Mouse (Mus musculus): Measurements from ENCODE around the gene 1700017B05Rik. TPM values are rescaled to one million over a fixed set of nuclear protein-coding genes. Genes with fewer than 3 reads are reported as not detected.
"Not testable (repeated sequence)": the region's sequence is repeated elsewhere in the genome, so short reads cannot be mapped to it uniquely, and the experiment has no call there.

Gene 1700017B05Rik
- polyA plus RNA-seq, 1 experiment from 2014 or later = 4.9 TPM

DNA sequence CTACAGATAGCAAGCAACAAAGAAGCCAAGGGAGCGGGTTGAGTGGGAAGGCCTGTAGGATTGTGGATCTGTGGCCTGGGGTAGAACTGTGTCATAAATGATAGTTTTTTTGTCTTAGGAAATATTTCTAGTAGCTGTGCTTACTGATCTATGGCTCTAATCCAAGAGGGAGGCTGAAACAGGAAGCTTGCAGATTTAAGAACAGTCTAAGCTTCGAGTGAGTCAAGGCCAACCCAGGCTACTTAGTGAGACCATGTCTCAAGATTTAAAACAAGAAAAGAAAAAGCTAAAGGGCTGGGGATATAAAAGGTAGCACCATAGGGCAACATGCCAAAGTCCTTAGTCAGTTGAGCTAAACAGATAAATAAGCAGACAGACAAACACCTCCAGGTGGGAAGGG is 24.2 kb downstream of the 1700017B05Rik start:
- H3K27ac ChIP-seq (replicated peaks) = no peak overlapping the region
- no peak overlapping the region for H3K4me3 ChIP-seq
- H3K4me1 ChIP-seq (replicated peaks) = no peaks in the 10 kb centered on the region
- ATAC-seq (ENCODE audit: low FRiP score, low read depth) = no peak
- no peaks in the 10 kb centered on the region for H3K9me3 ChIP-seq
- H3K36me3 ChIP-seq = no peaks in the 10 kb centered on the region
- H3K27me3 ChIP-seq = no peaks in the 10 kb centered on the region
- H3K4me2 ChIP-seq = no peak overlapping the region
- no peak overlapping the region for H3K9ac ChIP-seq
- 92% methylated on average over 2 of the region's 2 CpGs for WGBS

DNA sequence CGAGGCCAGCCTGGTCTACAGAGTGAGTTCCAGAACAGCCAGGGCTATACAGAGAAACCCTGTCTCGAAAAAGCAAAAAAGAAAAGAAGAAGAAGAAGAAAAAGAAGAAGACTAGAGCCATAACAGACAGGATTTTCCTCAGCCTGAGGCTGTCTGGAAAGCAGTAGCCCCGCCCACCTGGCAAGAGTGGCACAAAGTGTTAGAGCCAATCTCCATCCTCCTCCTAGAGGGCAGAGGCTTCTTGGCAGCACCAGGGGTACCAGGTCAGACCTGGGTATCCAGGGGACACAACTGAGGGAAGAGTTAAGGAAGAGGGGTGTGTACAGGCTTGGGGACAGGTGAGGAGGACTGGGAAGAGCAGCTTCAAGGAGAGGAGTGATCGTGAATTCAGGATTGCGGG is 24.7 kb downstream of the 1700017B05Rik start:
- no peak overlapping the region for H3K27ac ChIP-seq (replicated peaks)
- 79% methylated on average over 5 of the region's 5 CpGs for WGBS

DNA sequence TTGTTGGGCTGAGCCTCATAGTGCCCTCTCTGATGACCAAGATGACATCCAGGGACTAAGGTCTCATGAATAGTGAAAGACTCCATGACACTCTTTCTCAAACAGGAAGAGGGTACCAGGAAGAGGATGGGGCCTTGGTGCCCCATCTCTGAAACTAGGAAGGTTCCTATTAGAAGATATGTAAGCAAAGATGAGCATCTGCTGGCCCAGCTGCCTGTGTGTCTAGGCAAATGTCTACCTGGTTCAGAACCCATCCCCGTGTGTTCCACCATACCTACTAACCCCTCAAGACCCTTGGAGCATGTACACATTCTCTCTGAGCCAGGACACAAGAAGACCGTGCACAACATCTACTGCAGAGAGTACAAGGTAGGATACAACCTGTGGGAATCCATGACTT is 26.2 kb downstream of the 1700017B05Rik start, which contains the start of gene Trcg1:
Gene Trcg1 (plus strand): TSS at position 301 of the 400 bp plus-strand sequence.
- ATAC-seq (ENCODE audit: low FRiP score, low read depth) = no peak
- Histone ChIP-seq H3K36me3 (no peaks in the 10 kb centered on the region), H3K4me2 (no peak within 1 kb of the TSS), H3K4me3 (no peak within 1 kb of the TSS), H3K9me3 (no peaks in the 10 kb centered on the region), H3K27me3 (no peaks in the 10 kb centered on the region), H3K27ac (replicated peaks) (no peak within 1 kb of the TSS), H3K4me1 (replicated peaks) (no peaks in the 10 kb centered on the region), H3K9ac (no peak within 1 kb of the TSS)
- WGBS = 84% methylated on average over 2 of the region's 2 CpGs

More for the DNA sequence above, 24.7 kb downstream of the 1700017B05Rik start:
- H3K4me2 ChIP-seq = no peak overlapping the region
- H3K36me3 ChIP-seq = no peaks in the 10 kb centered on the region
- no peak overlapping the region for H3K4me3 ChIP-seq
- H3K27me3 ChIP-seq = no peaks in the 10 kb centered on the region
- no peaks in the 10 kb centered on the region for H3K9me3 ChIP-seq
- no peak for ATAC-seq (ENCODE audit: low FRiP score, low read depth)
- H3K9ac ChIP-seq = no peak overlapping the region
- no peaks in the 10 kb centered on the region for H3K4me1 ChIP-seq (replicated peaks)

DNA sequence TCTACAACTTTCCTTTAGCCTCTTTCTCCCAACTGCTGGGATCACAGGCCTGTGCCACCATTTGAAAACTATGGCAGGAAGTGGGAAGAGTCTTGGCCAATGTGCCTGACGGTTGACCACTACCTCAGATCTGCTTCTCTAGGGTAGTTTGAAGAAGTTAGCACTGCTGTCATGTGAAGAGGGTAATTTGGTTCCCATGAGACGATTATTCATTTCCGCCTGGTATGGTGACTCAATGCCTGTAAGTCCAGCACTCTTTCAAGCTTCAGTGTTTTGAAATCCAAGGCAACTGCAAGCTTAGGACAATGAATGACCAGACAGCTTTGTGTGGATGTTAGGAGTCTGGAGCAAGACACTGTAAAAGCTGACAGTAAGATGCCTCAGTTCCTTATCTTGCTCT is 28.6 kb downstream of the 1700017B05Rik start:
- no peak overlapping the region for H3K4me3 ChIP-seq
- no peak for ATAC-seq (ENCODE audit: low FRiP score, low read depth)
- 90% methylated on average over 3 of the region's 3 CpGs for WGBS

DNA sequence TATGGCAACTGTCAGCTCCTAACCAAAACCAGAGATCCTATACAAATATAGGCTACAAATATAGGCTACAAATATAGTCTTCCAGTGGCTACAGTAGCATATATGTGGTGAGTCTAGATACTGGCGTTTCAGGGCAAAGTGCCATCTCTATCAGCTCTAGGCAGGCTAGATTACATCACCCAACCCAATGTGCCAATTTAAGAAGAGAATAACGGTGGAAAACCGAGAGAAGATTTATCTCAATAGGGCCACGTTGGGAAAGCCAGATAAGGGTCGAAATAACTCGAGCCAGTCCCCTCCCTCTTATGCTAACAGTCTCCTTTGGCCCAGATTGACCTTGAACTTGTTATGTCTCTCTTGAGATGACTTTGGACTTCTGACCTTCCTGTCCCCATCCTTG is 29.3 kb downstream of the 1700017B05Rik start:
- H3K4me3 ChIP-seq = no peak overlapping the region
- no peaks in the 10 kb centered on the region for H3K36me3 ChIP-seq
- no peak overlapping the region for H3K27ac ChIP-seq (replicated peaks)
- no peaks in the 10 kb centered on the region for H3K27me3 ChIP-seq
- 86% methylated on average over 6 of the region's 6 CpGs for WGBS
- no peaks in the 10 kb centered on the region for H3K4me1 ChIP-seq (replicated peaks)
- H3K4me2 ChIP-seq = no peak overlapping the region
- no peaks in the 10 kb centered on the region for H3K9me3 ChIP-seq
- no peak overlapping the region for H3K9ac ChIP-seq
- no peak for ATAC-seq (ENCODE audit: low FRiP score, low read depth)

More for the DNA sequence above, 28.6 kb downstream of the 1700017B05Rik start:
- no peak overlapping the region for H3K9ac ChIP-seq
- no peak overlapping the region for H3K4me2 ChIP-seq
- no peak overlapping the region for H3K27ac ChIP-seq (replicated peaks)
- no peaks in the 10 kb centered on the region for H3K36me3 ChIP-seq
- H3K9me3 ChIP-seq = no peaks in the 10 kb centered on the region
- no peaks in the 10 kb centered on the region for H3K4me1 ChIP-seq (replicated peaks)
- no peaks in the 10 kb centered on the region for H3K27me3 ChIP-seq

DNA sequence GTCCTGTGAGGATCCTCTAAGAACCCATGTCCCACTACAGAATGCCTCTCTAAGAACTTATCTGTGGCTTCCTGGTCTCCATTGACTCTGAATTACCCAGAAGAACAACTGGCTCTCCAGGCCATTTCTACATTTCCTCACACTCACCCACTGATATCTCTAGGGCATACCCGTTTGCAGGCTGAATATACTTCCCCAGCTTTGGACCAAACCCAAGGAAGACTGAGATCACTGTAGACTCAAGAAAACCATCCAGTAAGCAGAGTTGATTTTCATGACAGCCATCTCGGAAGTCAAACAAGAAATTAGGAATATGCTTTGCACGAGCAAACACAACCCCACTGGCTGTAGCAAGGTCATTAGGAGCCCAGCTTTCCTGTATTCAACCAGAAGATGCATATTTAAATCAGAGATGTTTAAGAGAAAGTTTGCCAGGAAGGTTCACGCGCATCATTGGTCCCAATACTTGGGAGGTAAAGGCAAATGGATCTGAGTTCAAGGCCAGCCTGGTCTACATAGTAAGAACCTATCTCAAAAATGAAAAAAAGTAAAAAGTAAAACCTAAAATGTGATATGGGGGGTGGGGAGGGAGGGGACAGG is 30.0 kb downstream of the 1700017B05Rik start:
- no peak for ATAC-seq (ENCODE audit: low FRiP score, low read depth)
- no peaks in the 10 kb centered on the region for H3K36me3 ChIP-seq
- H3K4me2 ChIP-seq = no peak overlapping the region
- H3K4me1 ChIP-seq (replicated peaks) = no peaks in the 10 kb centered on the region
- H3K9ac ChIP-seq = no peak overlapping the region
- 92% methylated on average over 5 of the region's 5 CpGs for WGBS
- no peak overlapping the region for H3K27ac ChIP-seq (replicated peaks)
- no peak overlapping the region for H3K4me3 ChIP-seq
- no peaks in the 10 kb centered on the region for H3K9me3 ChIP-seq
- no peaks in the 10 kb centered on the region for H3K27me3 ChIP-seq

DNA sequence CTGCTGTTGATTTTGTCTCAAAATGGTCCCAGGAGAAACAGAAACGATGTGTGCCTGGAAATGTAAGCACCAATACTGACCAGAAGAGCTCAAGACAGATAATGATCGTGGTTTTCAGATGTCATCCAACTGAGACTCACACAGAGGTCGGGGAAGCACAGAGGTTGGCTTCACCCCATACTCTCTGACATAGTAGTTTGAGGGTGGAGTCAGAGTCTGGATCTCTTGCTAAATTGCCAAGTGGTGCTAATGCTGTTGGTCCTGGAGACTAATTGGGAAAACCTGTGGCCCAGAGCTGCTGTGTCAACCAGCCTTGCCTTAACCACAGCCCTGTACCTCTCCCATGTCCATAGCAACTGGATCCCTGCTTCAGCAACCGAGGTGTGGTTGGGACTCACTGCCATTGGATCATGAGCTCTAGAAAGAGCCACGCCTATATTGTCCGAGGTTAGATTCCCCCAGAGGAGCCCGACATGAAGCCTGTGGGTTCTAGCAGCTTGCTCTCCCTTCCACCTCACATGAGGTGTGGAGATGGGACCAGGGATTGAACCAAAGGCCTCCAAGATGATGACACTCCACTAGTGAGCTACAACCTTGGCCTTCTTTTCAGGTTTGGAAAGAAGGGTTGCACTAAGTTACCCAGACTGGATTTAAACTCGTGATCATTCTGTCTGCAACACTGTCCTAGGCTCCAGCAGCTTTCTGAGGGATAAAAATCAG is 30.7 kb downstream of the 1700017B05Rik start:
- ATAC-seq (ENCODE audit: low FRiP score, low read depth) = no peak
- WGBS = 76% methylated on average over 8 of the region's 8 CpGs
- H3K36me3 ChIP-seq = no peaks in the 10 kb centered on the region
- H3K4me1 ChIP-seq (replicated peaks) = no peaks in the 10 kb centered on the region
- no peak overlapping the region for H3K4me2 ChIP-seq
- H3K27me3 ChIP-seq = no peaks in the 10 kb centered on the region
- H3K4me3 ChIP-seq = no peak overlapping the region
- H3K9ac ChIP-seq = no peak overlapping the region
- H3K9me3 ChIP-seq = no peaks in the 10 kb centered on the region
- no peak overlapping the region for H3K27ac ChIP-seq (replicated peaks)

DNA sequence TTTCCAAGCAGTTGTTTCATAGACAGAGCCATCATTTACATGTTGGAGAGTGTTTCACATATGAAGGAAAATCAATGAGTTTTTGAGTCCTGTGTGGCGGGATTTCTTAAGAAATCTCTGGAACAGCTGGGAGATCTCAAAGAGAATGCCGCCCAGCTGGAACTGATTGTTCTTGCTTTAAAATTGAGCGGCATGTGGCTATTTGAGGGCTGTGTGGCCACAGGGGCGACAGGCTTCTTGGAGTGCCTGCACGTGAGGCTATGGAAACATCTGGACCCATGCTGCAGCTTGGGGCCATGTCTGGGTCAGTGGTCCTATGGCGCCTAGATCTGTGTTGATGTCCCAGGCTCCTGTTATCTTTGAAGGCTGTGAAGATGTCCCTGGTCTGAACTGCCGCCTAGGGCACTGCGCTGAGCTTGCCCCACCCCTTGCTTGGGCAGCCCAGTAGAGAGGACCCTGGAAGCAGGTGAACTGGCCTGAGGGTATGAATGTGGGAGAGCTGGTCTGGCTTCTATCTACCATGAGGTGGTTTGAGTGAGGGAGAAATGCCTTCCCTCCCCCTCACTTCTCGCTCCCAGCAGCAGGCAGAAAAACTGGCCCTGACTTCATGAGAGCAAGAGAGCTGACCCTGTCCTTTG is 32.1 kb downstream of the 1700017B05Rik start:
- Histone ChIP-seq H3K4me2 (no peak overlapping the region), H3K27ac (replicated peaks) (no peak overlapping the region), H3K27me3 (no peaks in the 10 kb centered on the region), H3K9me3 (no peaks in the 10 kb centered on the region), H3K36me3 (no peaks in the 10 kb centered on the region), H3K4me3 (no peak overlapping the region), H3K9ac (no peak overlapping the region), H3K4me1 (replicated peaks) (no peaks in the 10 kb centered on the region)
- 79% methylated on average over 9 of the region's 9 CpGs for WGBS
- ATAC-seq (ENCODE audit: low FRiP score, low read depth) = no peak

DNA sequence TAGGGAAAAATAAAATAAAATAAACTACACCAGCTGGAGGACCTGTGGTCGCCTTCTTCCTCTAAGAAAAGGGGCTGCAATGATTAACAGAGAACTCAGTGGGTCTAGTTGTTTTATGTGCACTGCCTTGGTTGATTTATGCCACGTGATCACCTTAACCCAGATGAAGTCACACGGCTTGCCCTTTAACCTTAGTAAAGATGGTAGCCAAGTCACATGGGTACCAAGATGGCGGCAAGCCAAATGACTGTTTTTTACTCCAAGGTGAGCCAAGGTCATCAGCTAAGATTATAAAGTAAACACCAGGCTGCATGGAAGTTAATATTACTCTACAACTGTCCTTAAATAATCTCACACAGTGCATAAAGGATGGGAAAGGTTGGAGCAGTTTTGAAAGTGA is 32.7 kb downstream of the 1700017B05Rik start:
- 87% methylated on average over 4 of the region's 4 CpGs for WGBS
- no peak overlapping the region for H3K4me2 ChIP-seq
- no peaks in the 10 kb centered on the region for H3K36me3 ChIP-seq
- no peak overlapping the region for H3K9ac ChIP-seq
- H3K9me3 ChIP-seq = no peaks in the 10 kb centered on the region
- H3K4me3 ChIP-seq = no peak overlapping the region
- H3K27me3 ChIP-seq = no peaks in the 10 kb centered on the region
- no peak overlapping the region for H3K27ac ChIP-seq (replicated peaks)
- no peaks in the 10 kb centered on the region for H3K4me1 ChIP-seq (replicated peaks)
- ATAC-seq (ENCODE audit: low FRiP score, low read depth) = no peak

DNA sequence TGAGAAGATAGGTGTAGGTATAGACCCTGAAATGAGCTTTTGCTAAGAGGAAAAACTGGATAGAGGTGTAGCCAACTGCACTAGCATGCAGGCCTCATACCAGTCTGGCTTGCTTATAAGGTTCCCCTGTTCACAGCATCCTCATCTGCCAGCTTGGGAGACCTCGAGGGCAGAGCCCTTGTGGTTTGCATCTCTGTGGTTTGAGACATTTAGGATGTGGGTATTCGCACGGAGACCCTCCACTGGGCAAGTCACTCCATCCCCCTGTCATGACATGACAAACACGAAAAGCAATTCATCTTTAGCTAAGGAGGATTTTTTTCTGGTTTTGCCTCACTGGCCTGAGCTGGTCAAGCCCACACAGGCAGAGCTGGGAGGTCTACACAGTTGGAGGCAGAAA is 34.2 kb downstream of the 1700017B05Rik start:
- Histone ChIP-seq H3K4me3 (no peak overlapping the region), H3K4me1 (replicated peaks) (no peaks in the 10 kb centered on the region), H3K36me3 (no peaks in the 10 kb centered on the region), H3K9ac (no peak overlapping the region), H3K27me3 (no peaks in the 10 kb centered on the region), H3K27ac (replicated peaks) (no peak overlapping the region), H3K4me2 (no peak overlapping the region), H3K9me3 (no peaks in the 10 kb centered on the region)
- WGBS = 77% methylated on average over 4 of the region's 4 CpGs
- no peak for ATAC-seq (ENCODE audit: low FRiP score, low read depth)

DNA sequence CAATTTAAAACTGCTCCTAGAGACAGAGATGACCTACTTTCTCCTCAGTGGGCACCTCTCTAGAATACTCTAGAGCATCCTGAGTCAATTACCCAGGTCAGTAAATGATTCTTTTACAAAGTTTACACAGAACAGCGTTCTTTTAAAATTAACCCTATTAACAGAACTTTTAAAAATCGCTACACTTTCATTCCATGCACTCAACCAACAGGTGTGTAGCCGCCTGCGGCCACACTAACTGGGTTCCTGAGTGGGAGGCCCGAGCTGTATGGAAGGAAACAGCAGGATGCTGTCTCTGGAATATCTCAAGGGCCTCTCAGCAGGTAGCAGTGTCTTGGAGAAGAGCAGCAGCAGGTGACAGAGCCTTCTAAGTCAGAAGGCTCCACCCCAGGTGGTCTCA is 35.2 kb downstream of the 1700017B05Rik start:
- 73% methylated on average over 5 of the region's 5 CpGs for WGBS
- Histone ChIP-seq H3K27me3 (no peaks in the 10 kb centered on the region), H3K27ac (replicated peaks) (no peak overlapping the region), H3K4me1 (replicated peaks) (no peaks in the 10 kb centered on the region), H3K36me3 (no peaks in the 10 kb centered on the region), H3K4me3 (no peak overlapping the region), H3K9ac (no peak overlapping the region), H3K4me2 (no peak overlapping the region), H3K9me3 (no peaks in the 10 kb centered on the region)
- no peak for ATAC-seq (ENCODE audit: low FRiP score, low read depth)

DNA sequence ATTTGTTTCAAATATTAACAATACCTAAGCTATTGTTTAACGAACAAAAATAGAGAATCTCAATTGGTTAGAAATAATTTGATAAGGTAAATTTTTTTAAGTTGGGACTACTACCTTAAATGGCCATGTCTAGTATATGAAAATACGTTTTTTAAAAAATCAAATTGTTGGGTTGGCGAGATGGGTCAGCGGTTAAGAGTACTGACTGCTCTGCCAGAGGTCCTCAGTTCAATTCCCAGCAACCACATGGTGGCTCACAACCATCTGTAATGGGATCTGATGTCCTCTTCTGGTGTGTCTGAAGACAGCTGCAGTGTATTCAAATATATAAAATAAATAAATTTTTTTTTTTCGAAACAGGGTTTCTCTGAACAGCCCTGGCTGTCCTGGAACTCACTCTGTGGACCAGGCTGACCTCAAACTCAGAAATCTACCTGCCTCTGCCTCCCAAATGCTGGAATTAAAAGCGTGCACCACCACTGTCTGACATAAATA is 35.7 kb downstream of the 1700017B05Rik start:
- H3K9ac ChIP-seq; H3K4me3 ChIP-seq; H3K27me3 ChIP-seq; H3K4me1 ChIP-seq (replicated peaks); ATAC-seq (ENCODE audit: low FRiP score, low read depth); H3K4me2 ChIP-seq; H3K27ac ChIP-seq (replicated peaks); H3K9me3 ChIP-seq; H3K36me3 ChIP-seq: not testable (repeated sequence)
- 87% methylated on average over 6 of the region's 6 CpGs for WGBS

Measured in hindbrain, embryonic 15.5 days (tissue).